Mouse (Mus musculus) neutrophil, adult 65 days (primary cell): ENCODE data around the gene Lgals9. TPM values are rescaled to one million over a fixed set of nuclear protein-coding genes. Genes with fewer than 3 reads are reported as not detected.

Experiments
- total RNA-seq: library from RNA; stranded (reverse); gene quantifications from 2 replicates; pipeline ENCODE4 v1.2.4, GENCODE M21; 2023

Gene Lgals9
- 113 and 141 TPM in 2 replicates for total RNA-seq

GRCm38 (mm10) chr11:78984483-78985177 is at the start of gene Lgals9:
Lgals9 (minus strand) TSS chr11:78984946.

GRCm38 (mm10) chr11:78920411-78920939 is 64.3 kb downstream of the Lgals9 start, which contains the start of gene Nos2:
Nos2 (plus strand) TSS chr11:78920787.

Other genes starting within 250 kb of the Lgals9 start
- 2.3 and 5.2 TPM in 2 replicates for gene Ccnq, start 233.2 kb downstream of the Lgals9 start, total RNA-seq
- 2.7 and 4.5 TPM in 2 replicates for gene Lyrm9, start 158.4 kb downstream of the Lgals9 start, total RNA-seq
- gene Nos2, start 64.2 kb downstream of the Lgals9 start, total RNA-seq: not detected in 2 replicates
- 31.3 and 36.4 TPM in 2 replicates for gene Ksr1, start 161.5 kb upstream of the Lgals9 start, total RNA-seq